Mouse (Mus musculus) limb, embryonic 11.5 days (tissue): ENCODE measurements around the gene M6pr. TPM values are rescaled to one million over a fixed set of nuclear protein-coding genes. Genes with fewer than 3 reads are reported as not detected.

Experiments used
- ATAC-seq: fragments of 200-750 bp; cut with Nextera tagmentation; 2 replicates; pipeline ENCODE4 v1.8.0; 2017; ENCODE audit warnings: low read depth; ENCODE audit not compliant: insufficient number of reproducible peaks, low FRiP score, low TSS enrichment
- DNase-seq: peaks from one replicate; pipeline ENCODE4 v3.0.0-alpha.2; 2015; ENCODE audit warnings: low spot score
- H3K27ac ChIP-seq: fragments of 300-500 bp; sonication (generic); replicated peaks from 2 replicates; pipeline ENCODE4 v1.5.1; 2014; ENCODE audit warnings: low read depth, mild to moderate bottlenecking, low read length
- H3K27me3 ChIP-seq: fragments of 300-500 bp; sonication (generic); 2 replicates; pipeline ENCODE4 v1.6.1; 2014; ENCODE audit warnings: mild to moderate bottlenecking, low read length, mixed read lengths; ENCODE audit not compliant: control insufficient read depth, insufficient read depth
- H3K36me3 ChIP-seq: fragments of 300-500 bp; sonication (generic); 2 replicates; pipeline ENCODE4 v1.6.1; 2014; ENCODE audit warnings: mild to moderate bottlenecking, low read length, moderate library complexity, mixed read lengths; ENCODE audit not compliant: control insufficient read depth, insufficient read depth
- H3K4me1 ChIP-seq: fragments of 300-500 bp; sonication (generic); 2 replicates; pipeline ENCODE4 v1.6.1; 2014; ENCODE audit warnings: low read length, mixed read lengths; ENCODE audit not compliant: control insufficient read depth, insufficient read depth
- H3K4me2 ChIP-seq: fragments of 300-500 bp; sonication (generic); 2 replicates; pipeline ENCODE4 v1.6.1; 2014; ENCODE audit warnings: low read depth, mild to moderate bottlenecking, moderate library complexity; ENCODE audit not compliant: severe bottlenecking
- H3K4me3 ChIP-seq: fragments of 300-500 bp; sonication (generic); 2 replicates; pipeline ENCODE4 v1.5.1; 2014; ENCODE audit warnings: low read depth, low read length
- H3K9ac ChIP-seq: fragments of 300-500 bp; sonication (generic); 2 replicates; pipeline ENCODE4 v1.6.1; 2014; ENCODE audit warnings: mild to moderate bottlenecking, low read length
- H3K9me3 ChIP-seq: fragments of 300-500 bp; sonication (generic); 2 replicates; pipeline ENCODE4 v1.6.1; 2016; ENCODE audit warnings: low read length; ENCODE audit not compliant: control insufficient read depth
- WGBS: fragments of 180-500 bp; shearing (Covaris S2); extraction: QIAGEN DNeasy Blood & Tissue Kit; methylation state at CpG from one replicate; pipeline ENCODE4 v1.1.7; 2014; 5-methylcytosine and 5-hydroxymethylcytosine counted together
- polyA plus RNA-seq: library from polyadenylated mRNA; unstranded; fragments of >200 nt; fragmentation: Nextera tagmentation; extraction: Ambion mirVana; gene quantifications from 2 replicates; pipeline ENCODE4 v1.2.1, GENCODE M21; 2014

Gene M6pr
- polyA plus RNA-seq, 1 experiment from 2014 or later = 82.0 TPM

GRCm38 (mm10) chr6:122302121-122302520, 6.4 kb upstream of the M6pr start:
- Histone ChIP-seq H3K36me3 (no peaks in the 10 kb centered on the region), H3K4me3 (no peak overlapping the region), H3K9me3 (no peaks in the 10 kb centered on the region), H3K9ac (no peak overlapping the region), H3K4me1 (peaks cover 3% of the 10 kb centered on the region; the same call in 1 of the 2 replicates), H3K4me2 (no peak overlapping the region), H3K27ac (no peak overlapping the region), H3K27me3 (no peaks in the 10 kb centered on the region)
- no peak for DNase-seq
- WGBS = 84% methylated on average over 1 of the region's 1 CpGs
- ATAC-seq = no peak

- DNase-seq (no peak), ATAC-seq (no peak)
- H3K4me2 ChIP-seq = no peak overlapping the region
- no peaks in the 10 kb centered on the region for H3K36me3 ChIP-seq
- H3K9ac ChIP-seq = no peak overlapping the region
- WGBS = 85% methylated on average over 4 of the region's 4 CpGs
- H3K27ac ChIP-seq = no peak overlapping the region
- H3K9me3 ChIP-seq = no peaks in the 10 kb centered on the region
- no peak overlapping the region for H3K4me3 ChIP-seq
- peaks cover 3% of the 10 kb centered on the region; the same call in 1 of the 2 replicates for H3K4me1 ChIP-seq
- no peaks in the 10 kb centered on the region for H3K27me3 ChIP-seq
Measured at GRCm38 (mm10) chr6:122302661-122303060, 5.9 kb upstream of the M6pr start.

- H3K36me3 ChIP-seq = no peaks in the 10 kb centered on the region
- no peak for ATAC-seq
- no peaks in the 10 kb centered on the region for H3K9me3 ChIP-seq
- no peaks in the 10 kb centered on the region for H3K27me3 ChIP-seq
- peaks cover 3% of the 10 kb centered on the region; the same call in 1 of the 2 replicates for H3K4me1 ChIP-seq
- 79% methylated on average over 9 of the region's 9 CpGs for WGBS
- no peak overlapping the region for H3K4me2 ChIP-seq
- H3K9ac ChIP-seq = 0 out of 2 replicates have a peak overlapping the region, but pooled peaks have one; percentile 22
- DNase-seq = no peak
- 0 out of 2 replicates have a peak overlapping the region, but pooled peaks have one; percentile 52 for H3K27ac ChIP-seq
- no peak overlapping the region for H3K4me3 ChIP-seq
Measured at GRCm38 (mm10) chr6:122303526-122303925, 5.0 kb upstream of the M6pr start.

- H3K36me3 ChIP-seq = no peaks in the 10 kb centered on the region
- H3K27me3 ChIP-seq = no peaks in the 10 kb centered on the region
- DNase-seq (peak; percentile 90), ATAC-seq (no peak)
- no peak overlapping the region for H3K9ac ChIP-seq
- no peaks in the 10 kb centered on the region for H3K9me3 ChIP-seq
- no peak overlapping the region for H3K4me3 ChIP-seq
- H3K27ac ChIP-seq = no peak overlapping the region
- no peak overlapping the region for H3K4me2 ChIP-seq
- peaks cover 3% of the 10 kb centered on the region; the same call in 1 of the 2 replicates for H3K4me1 ChIP-seq
- 35% methylated on average over 6 of the region's 6 CpGs for WGBS
Measured at GRCm38 (mm10) chr6:122304355-122304754, 4.2 kb upstream of the M6pr start.

GRCm38 (mm10) chr6:122304790-122305555, 3.5 kb upstream of the M6pr start:
- Histone ChIP-seq H3K9me3 (no peaks in the 10 kb centered on the region), H3K9ac (no peak overlapping the region), H3K27me3 (no peaks in the 10 kb centered on the region), H3K4me2 (no peak overlapping the region), H3K36me3 (no peaks in the 10 kb centered on the region), H3K4me1 (peaks cover 8% of the 10 kb centered on the region; the same call in 1 of the 2 replicates), H3K4me3 (no peak overlapping the region), H3K27ac (no peak overlapping the region)
- 83% methylated on average over 12 of the region's 12 CpGs for WGBS
- ATAC-seq = no peak
- DNase-seq = no peak

GRCm38 (mm10) chr6:122306707-122307106, 1.8 kb upstream of the M6pr start:
- Histone ChIP-seq H3K9me3 (no peaks in the 10 kb centered on the region), H3K4me3 (no peak overlapping the region), H3K27ac (no peak overlapping the region), H3K36me3 (no peaks in the 10 kb centered on the region), H3K27me3 (no peaks in the 10 kb centered on the region), H3K4me1 (peaks cover 15% of the 10 kb centered on the region), H3K4me2 (no peak overlapping the region), H3K9ac (no peak overlapping the region)
- DNase-seq (no peak), ATAC-seq (no peak)
- 91% methylated on average over 4 of the region's 4 CpGs for WGBS

GRCm38 (mm10) chr6:122308136-122308504, 400 bp upstream of the M6pr start:
- peak; percentile 36 for ATAC-seq
- Histone ChIP-seq H3K27ac (no peak overlapping the region), H3K4me3 (no peak overlapping the region), H3K36me3 (no peaks in the 10 kb centered on the region), H3K4me1 (peaks cover 15% of the 10 kb centered on the region), H3K4me2 (no peak overlapping the region), H3K9ac (no peak overlapping the region), H3K9me3 (no peaks in the 10 kb centered on the region), H3K27me3 (no peaks in the 10 kb centered on the region)
- no peak for DNase-seq
- 68% methylated on average over 6 of the region's 6 CpGs for WGBS

GRCm38 (mm10) chr6:122309446-122309960, 983 bp downstream of the M6pr start:
- Histone ChIP-seq H3K36me3 (no peaks in the 10 kb centered on the region), H3K9ac (peak overlapping the region; percentile 83), H3K4me2 (peak overlapping the region; percentile 74), H3K4me1 (peaks cover 12% of the 10 kb centered on the region), H3K9me3 (no peaks in the 10 kb centered on the region), H3K27me3 (no peaks in the 10 kb centered on the region), H3K4me3 (peak overlapping the region; percentile 82), H3K27ac (no peak overlapping the region)
- ATAC-seq = no peak
- WGBS = 16% methylated on average over 11 of the region's 11 CpGs
- DNase-seq = no peak
